8 mouse cellular contexts compared by ENCODE assay signal in genomic region chr11:119991338-119991678, GRCm38 (mm10). TPM values are rescaled to one million over a fixed set of nuclear protein-coding genes. Genes with fewer than 3 reads are reported as not detected.
DNase-seq lines count a peak whose midpoint lies in the region; ATAC-seq lines count a peak whose summit lies in the region.

No protein-coding gene starts in this region.

- peak; percentile 89 for DNase-seq in Muller cell, postnatal 12 days (ENCODE audit: inconsistent ontology term)
- DNase-seq in cerebellum, postnatal 10 days: peak; percentile 95 to 96
- peak; percentile 87 to 91 for DNase-seq in frontal cortex, postnatal 14 days (ENCODE audit: low spot score in 2 of 2)
- DNase-seq in layer of hippocampus, postnatal 25 days (ENCODE audit: extremely low spot score in 1 of 2, low spot score in 1 of 2): peak; percentile 97 to 99
- DNase-seq in lung, postnatal 4 days: peak; percentile 88 to 92
- peak; percentile 84 for DNase-seq in retina, postnatal 7 days (ENCODE audit: low read depth, low spot score)
- DNase-seq in urinary bladder, adult 18-20 months (ENCODE audit: low spot score in 2 of 2): peak; percentile 85 to 92

- 11% methylated on average over 10 of the region's 10 CpGs for WGBS in hindbrain, embryonic 13.5 days

- H3K4me1 ChIP-seq in hindbrain, embryonic 13.5 days (replicated peaks): peaks cover 38% of the 10 kb centered on the region

- no peaks in the 10 kb centered on the region for H3K27me3 ChIP-seq in hindbrain, embryonic 13.5 days

- H3K4me2 ChIP-seq in hindbrain, embryonic 13.5 days: peak overlapping the region; percentile 30

- no peaks in the 10 kb centered on the region for H3K9me3 ChIP-seq in hindbrain, embryonic 13.5 days

- H3K4me3 ChIP-seq in hindbrain, embryonic 13.5 days: no peak overlapping the region

- ATAC-seq in hindbrain, embryonic 13.5 days (ENCODE audit: low FRiP score): peak; percentile 76

- no peak overlapping the region for H3K27ac ChIP-seq in hindbrain, embryonic 13.5 days

- peaks cover 3% of the 10 kb centered on the region; the same call in 1 of the 2 replicates for H3K36me3 ChIP-seq in hindbrain, embryonic 13.5 days

- peak overlapping the region; percentile 35; the same call in 1 of the 2 replicates for H3K9ac ChIP-seq in hindbrain, embryonic 13.5 days

RNA-seq across cellular contexts. Expression of gene Baiap2, which starts 48.7 kb away (rescaled TPM):
- polyA plus RNA-seq in hindbrain, embryonic 13.5 days (2015; fragmentation: Nextera tagmentation; extraction: Ambion mirVana): 10.0 and 12.3 TPM in 2 replicates
- 100 to 1,000 TPM; 226 to 231 TPM for total RNA-seq in layer of hippocampus, postnatal 25 days (2021)

RNA-seq across cellular contexts. Expression of gene Aatk, which starts 55.7 kb away (rescaled TPM):
- polyA plus RNA-seq in hindbrain, embryonic 13.5 days (2015; fragmentation: Nextera tagmentation; extraction: Ambion mirVana): 24.1 and 24.3 TPM in 2 replicates
- 100 to 1,000 TPM; 221 to 225 TPM for total RNA-seq in layer of hippocampus, postnatal 25 days (2021)
